8 mouse cellular contexts compared by ENCODE assay signal in the genomic region with DNA sequence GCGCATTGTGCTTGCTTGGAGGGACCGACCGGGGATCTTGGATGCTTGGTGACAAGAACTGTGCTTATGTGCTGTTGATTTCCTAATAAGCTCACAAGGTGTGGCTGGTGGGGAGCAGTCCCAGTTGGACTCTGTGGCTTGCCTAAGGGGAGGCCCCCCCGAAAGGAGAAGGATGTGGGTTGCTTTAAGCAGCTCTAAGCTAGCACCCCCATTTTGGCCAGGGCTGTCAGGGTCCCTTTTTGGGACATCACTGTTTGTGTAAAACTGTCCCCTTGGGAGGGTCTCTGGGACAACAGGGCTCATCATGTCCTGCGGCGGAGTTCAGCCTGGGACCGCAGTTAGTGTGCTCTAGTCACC. TPM values are rescaled to one million over a fixed set of nuclear protein-coding genes. Genes with fewer than 3 reads are reported as not detected.
A peak's percentile ranks its signal among the peaks of the same experiment; 100 is the strongest.
DNase-seq lines count a peak whose midpoint lies in the region; ATAC-seq and TF ChIP-seq lines count a peak whose summit lies in the region.
"Had no signal": no experiment of that assay in that cellular context is flagged by ENCODE, and none has a peak within 500 bp of the region (broad histone marks: within the 10 kb centered on the region; RNA-seq: fewer than 3 reads in every experiment).

No protein-coding gene starts in this region.

- WGBS in lung, postnatal 0 days, result 65% methylated on average over 7 of the region's 7 CpGs
- 58% methylated on average over 7 of the region's 7 CpGs for WGBS in forebrain, embryonic 13.5 days
- 64% methylated on average over 7 of the region's 7 CpGs for WGBS in limb, embryonic 12.5 days
- 67% methylated on average over 7 of the region's 7 CpGs for WGBS in stomach, embryonic 16.5 days

- no peaks in the 10 kb centered on the region for H3K36me3 ChIP-seq in lung, postnatal 0 days (ENCODE audit: insufficient read depth, low read length)
- no peaks in the 10 kb centered on the region for H3K36me3 ChIP-seq in forebrain, embryonic 13.5 days (ENCODE audit: poor library complexity, severe bottlenecking)
- H3K36me3 ChIP-seq in limb, embryonic 12.5 days, result no peaks in the 10 kb centered on the region
- no peaks in the 10 kb centered on the region for H3K36me3 ChIP-seq in stomach, embryonic 16.5 days (ENCODE audit: control insufficient read depth, insufficient read depth, low read length)

- peak overlapping the region; percentile 62; the same call in 1 of the 2 replicates for H3K4me2 ChIP-seq in lung, postnatal 0 days (replicated peaks; ENCODE audit: low read depth, low read length)
- peak overlapping the region; percentile 89 for H3K4me2 ChIP-seq in forebrain, embryonic 13.5 days
- peak overlapping the region; percentile 88 for H3K4me2 ChIP-seq in limb, embryonic 12.5 days
- H3K4me2 ChIP-seq in stomach, embryonic 16.5 days (ENCODE audit: low read depth, low read length), result peak overlapping the region; percentile 65

- no peaks in the 10 kb centered on the region for H3K9me3 ChIP-seq in lung, postnatal 0 days (ENCODE audit: low read length)
- H3K9me3 ChIP-seq in forebrain, embryonic 13.5 days (replicated peaks), result no peaks in the 10 kb centered on the region
- H3K9me3 ChIP-seq in limb, embryonic 12.5 days, result no peaks in the 10 kb centered on the region
- no peaks in the 10 kb centered on the region for H3K9me3 ChIP-seq in stomach, embryonic 16.5 days (replicated peaks; ENCODE audit: control insufficient read depth, low read length)

- H3K4me1 ChIP-seq in lung, postnatal 0 days (ENCODE audit: insufficient read depth, low read depth, low read length), result no peaks in the 10 kb centered on the region
- peaks cover 7% of the 10 kb centered on the region; the same call in 1 of the 2 replicates for H3K4me1 ChIP-seq in forebrain, embryonic 13.5 days
- no peaks in the 10 kb centered on the region for H3K4me1 ChIP-seq in limb, embryonic 12.5 days (replicated peaks)
- no peaks in the 10 kb centered on the region for H3K4me1 ChIP-seq in stomach, embryonic 16.5 days (ENCODE audit: control insufficient read depth, insufficient read depth, low read length)

- no peak overlapping the region for H3K9ac ChIP-seq in lung, postnatal 0 days (replicated peaks; ENCODE audit: low read depth)
- H3K9ac ChIP-seq in forebrain, embryonic 13.5 days, result peak overlapping the region; percentile 72
- peak overlapping the region; percentile 65; the same call in 1 of the 2 replicates for H3K9ac ChIP-seq in limb, embryonic 12.5 days (replicated peaks)
- H3K9ac ChIP-seq in stomach, embryonic 16.5 days (ENCODE audit: low read length), result peak overlapping the region; percentile 59; the same call in 1 of the 2 replicates
- H3K9ac ChIP-seq: liver, embryonic 14.5 days had no signal

- no peak for TF ChIP-seq CTCF in lung, postnatal 0 days (IDR thresholded peaks at IDR 0.05)

- no peak for TF ChIP-seq EP300 in lung, postnatal 0 days (IDR thresholded peaks at IDR 0.05)

- DNase-seq in lung, postnatal 0 days (ENCODE audit: low spot score), result no peak
- DNase-seq in lung, postnatal 10 days, result no peak
- DNase-seq in ovary, postnatal 36 days (ENCODE audit: low spot score), result no peak
- no peak for DNase-seq in cerebellum, postnatal 14 days

- H3K27ac ChIP-seq in lung, postnatal 0 days (ENCODE audit: low read length), result no peak overlapping the region
- H3K27ac ChIP-seq in forebrain, embryonic 13.5 days, result no peak overlapping the region
- H3K27ac ChIP-seq in limb, embryonic 12.5 days, result no peak overlapping the region
- no peak overlapping the region for H3K27ac ChIP-seq in stomach, embryonic 16.5 days (ENCODE audit: low read length)
- H3K27ac ChIP-seq: liver, embryonic 14.5 days had no signal

- 0 out of 2 replicates have a peak, but pooled peaks cover 4% of the 10 kb centered on the region for H3K27me3 ChIP-seq in lung, postnatal 0 days (replicated peaks; ENCODE audit: insufficient read depth, low read length)
- peaks cover 14% of the 10 kb centered on the region for H3K27me3 ChIP-seq in forebrain, embryonic 13.5 days
- peaks cover 21% of the 10 kb centered on the region for H3K27me3 ChIP-seq in limb, embryonic 12.5 days
- H3K27me3 ChIP-seq in stomach, embryonic 16.5 days (ENCODE audit: control insufficient read depth, insufficient read depth, low read length), result peaks cover 6% of the 10 kb centered on the region

- no peak for ATAC-seq in lung, postnatal 0 days
- ATAC-seq in forebrain, embryonic 13.5 days, result 0 out of 2 replicates have a peak, but pooled peaks have one; percentile 16
- ATAC-seq in limb, embryonic 12.5 days (ENCODE audit: insufficient number of reproducible peaks, insufficient read depth, low FRiP score, low TSS enrichment, low read depth), result 0 out of 2 replicates have a peak, but pooled peaks have one; percentile 23
- no peak for ATAC-seq in stomach, embryonic 16.5 days (ENCODE audit: insufficient read depth, low FRiP score)

- H3K4me3 ChIP-seq in lung, postnatal 0 days (ENCODE audit: low read depth, low read length), result peak overlapping the region; percentile 19; the same call in 1 of the 2 replicates
- H3K4me3 ChIP-seq in forebrain, embryonic 13.5 days, result peak overlapping the region; percentile 46
- H3K4me3 ChIP-seq in limb, embryonic 12.5 days (replicated peaks), result peak overlapping the region; percentile 44
- peak overlapping the region; percentile 38 for H3K4me3 ChIP-seq in stomach, embryonic 16.5 days (replicated peaks; ENCODE audit: low read length)

RNA-seq across cellular contexts. Expression of gene Eef2kmt, which starts 51.4 kb away (rescaled TPM):
- polyA plus RNA-seq in lung, postnatal 0 days (2015; fragmentation: Nextera tagmentation; extraction: Ambion mirVana), result 24.6 and 26.4 TPM in 2 replicates
- polyA plus RNA-seq in forebrain, embryonic 13.5 days (2015; fragmentation: Nextera tagmentation; extraction: Ambion mirVana), result 7.2 and 9.5 TPM in 2 replicates
- polyA plus RNA-seq in limb, embryonic 12.5 days (2016; fragmentation: Nextera tagmentation; extraction: Ambion mirVana), result 14.3 and 16.8 TPM in 2 replicates
- 32.4 and 35.1 TPM in 2 replicates for polyA plus RNA-seq in stomach, embryonic 16.5 days (2015; fragmentation: Nextera tagmentation; extraction: Ambion mirVana)

Comparison
In these comparisons a context has a peak if more than half of its experiments do, and no peak if none do; other contexts are left out.
1. ATAC-seq: peak in forebrain, embryonic 13.5 days (single experiment) and limb, embryonic 12.5 days (single experiment); none in lung, postnatal 0 days (single experiment) and stomach, embryonic 16.5 days (single experiment).
2. Peak in every context shown above with its lines, with median percentiles within 50 percentile points of each other: H3K4me2 ChIP-seq and H3K4me3 ChIP-seq.